Mouse (Mus musculus) CD4-positive, CD25-positive, alpha-beta regulatory T cell, adult 4 months (primary cell): ENCODE data around the gene Gpalpp1. TPM values are rescaled to one million over a fixed set of nuclear protein-coding genes. Genes with fewer than 3 reads are reported as not detected.

Experiments used
- ATAC-seq: one replicate; pipeline ENCODE4 v1.8.0; 2017
- polyA plus RNA-seq, 2 experiments: library from polyadenylated mRNA; unstranded; fragments of 100-300 nt; shearing (Covaris generic); gene quantifications; one replicate each; pipeline ENCODE4 v1.2.1; 2017

Gene Gpalpp1
- polyA plus RNA-seq, 2 experiments from 2014 or later, result 10.7 to 13.2 TPM

DNA sequence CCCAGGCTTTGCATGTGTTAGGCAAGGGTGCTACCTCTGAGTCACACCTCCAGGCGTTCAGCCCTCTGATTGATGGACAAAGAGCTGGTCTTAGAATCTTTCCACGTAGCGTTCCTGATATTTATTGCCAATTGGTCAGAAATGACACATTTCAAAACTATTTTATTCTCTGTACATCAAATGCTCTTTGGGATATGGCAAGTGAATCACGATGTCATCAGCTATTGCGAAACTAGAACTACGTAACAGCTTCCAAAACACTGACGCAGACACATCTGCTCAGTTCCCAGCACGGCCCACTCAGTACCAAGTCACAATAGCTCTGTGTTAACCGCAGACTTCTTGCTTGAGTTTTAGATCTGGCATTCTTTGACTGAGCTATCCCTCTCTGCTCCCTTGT is 11.0 kb downstream of the Gpalpp1 start:
- no peak for ATAC-seq

GRCm38 (mm10) chr14:76097815-76098214 is 12.7 kb downstream of the Gpalpp1 start:
- ATAC-seq, result no peak

GRCm38 (mm10) chr14:76097244-76097643 is 13.3 kb downstream of the Gpalpp1 start:
- ATAC-seq, result no peak

DNA sequence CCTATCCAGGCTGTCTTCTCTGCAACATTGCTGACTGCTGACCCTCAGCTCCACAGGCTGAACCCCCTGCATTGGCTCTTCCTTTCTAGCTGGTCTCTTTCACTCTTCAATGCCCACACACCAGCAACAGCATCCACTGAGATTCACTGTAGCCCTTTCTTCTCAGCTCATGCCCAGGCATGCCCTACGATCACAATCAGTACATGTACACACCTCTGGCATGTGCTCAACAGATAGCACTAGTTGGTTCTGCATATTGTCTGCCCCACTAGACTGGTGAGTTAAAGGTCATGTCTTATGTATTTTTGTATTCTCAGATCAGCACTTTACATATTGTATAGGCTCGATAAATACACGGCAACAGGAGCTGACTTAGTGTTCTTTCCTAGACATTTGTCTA is 26.4 kb downstream of the Gpalpp1 start:
- no peak for ATAC-seq

DNA sequence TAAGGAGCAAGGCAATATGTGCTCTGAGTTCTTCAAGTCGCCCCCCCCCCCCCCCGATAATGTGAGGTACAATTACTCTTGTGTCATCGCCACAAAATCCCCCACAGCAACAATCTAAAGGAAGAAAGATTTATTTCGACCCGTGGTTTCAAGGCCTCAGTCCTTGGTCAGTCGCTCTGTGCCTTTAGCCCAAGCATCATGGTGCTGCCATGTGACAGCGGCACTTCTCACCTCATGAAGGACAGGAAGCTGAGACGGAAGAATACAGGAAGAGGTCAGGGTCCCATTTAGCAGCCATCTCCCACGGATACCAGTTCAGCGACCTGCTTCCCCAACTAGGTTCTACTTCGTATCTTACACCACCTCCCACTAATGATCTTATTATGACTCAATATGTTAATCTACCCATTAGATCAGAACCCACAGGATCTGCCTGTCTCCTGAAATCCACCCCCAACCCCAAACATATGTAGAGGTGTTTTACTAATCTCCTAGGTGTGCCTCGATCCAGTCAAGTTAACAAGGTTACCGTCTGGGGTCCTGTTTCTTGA is 28.4 kb downstream of the Gpalpp1 start:
- peak; percentile 66 for ATAC-seq

DNA sequence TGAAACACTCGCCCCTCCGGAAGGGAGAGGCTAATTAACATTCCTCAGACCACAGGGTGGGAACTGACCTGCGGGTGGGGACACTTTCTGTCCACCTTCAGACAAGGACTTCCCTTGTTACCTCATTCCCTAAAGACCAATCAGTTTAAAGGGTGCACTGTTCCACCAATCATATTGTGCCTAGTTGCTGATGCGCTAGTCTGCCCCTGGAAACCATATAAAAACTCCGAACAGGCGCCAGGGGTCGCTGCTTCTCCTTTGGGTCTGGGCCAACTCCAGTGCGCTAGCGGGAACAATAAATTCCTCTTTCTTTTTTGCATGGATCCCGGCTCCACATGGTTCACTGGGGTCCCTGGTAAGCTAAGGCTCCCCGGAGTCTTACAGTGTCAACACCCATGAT is 29.1 kb downstream of the Gpalpp1 start:
- ATAC-seq, result no peak

GRCm38 (mm10) chr14:76077088-76077491 is 33.5 kb downstream of the Gpalpp1 start:
- ATAC-seq, result no peak

DNA sequence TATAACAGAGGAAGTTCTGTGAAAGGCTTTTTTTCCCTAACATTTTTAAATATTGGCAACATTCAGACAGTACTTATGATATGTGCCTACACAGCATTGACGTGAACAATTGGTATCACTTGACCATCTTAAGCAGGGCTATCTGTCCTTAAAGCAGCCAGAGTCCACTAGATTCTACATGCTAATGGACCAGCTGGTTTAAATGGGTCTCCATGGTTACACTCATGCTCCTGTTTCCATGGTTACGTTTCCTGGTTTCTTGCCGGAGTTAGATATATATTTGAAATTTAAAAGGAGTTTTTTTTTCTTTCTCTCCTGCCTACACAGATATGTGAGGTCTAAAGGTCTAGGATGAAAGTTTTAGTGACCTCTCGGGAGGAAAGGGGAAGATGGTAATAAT is 34.0 kb downstream of the Gpalpp1 start:
- ATAC-seq, result no peak

DNA sequence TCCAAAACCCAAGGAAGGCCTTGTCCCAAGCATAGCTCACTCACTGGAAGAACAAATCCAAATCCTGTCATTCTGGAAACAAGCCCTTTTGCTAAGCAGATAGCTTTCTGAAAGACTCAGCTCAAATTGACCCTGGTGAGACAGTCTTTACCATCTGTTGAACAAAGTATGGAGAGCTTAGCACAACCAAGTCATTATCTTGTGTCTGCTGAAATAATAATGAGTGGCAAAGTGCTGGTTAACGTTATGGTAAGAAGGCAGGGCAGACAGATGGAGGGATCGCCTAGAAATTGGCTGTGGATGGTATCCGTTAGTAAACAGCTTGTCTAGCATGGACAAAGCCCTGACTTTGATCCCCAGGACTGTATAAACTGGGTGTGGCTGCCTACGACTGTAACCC is 34.8 kb downstream of the Gpalpp1 start:
- ATAC-seq, result no peak

DNA sequence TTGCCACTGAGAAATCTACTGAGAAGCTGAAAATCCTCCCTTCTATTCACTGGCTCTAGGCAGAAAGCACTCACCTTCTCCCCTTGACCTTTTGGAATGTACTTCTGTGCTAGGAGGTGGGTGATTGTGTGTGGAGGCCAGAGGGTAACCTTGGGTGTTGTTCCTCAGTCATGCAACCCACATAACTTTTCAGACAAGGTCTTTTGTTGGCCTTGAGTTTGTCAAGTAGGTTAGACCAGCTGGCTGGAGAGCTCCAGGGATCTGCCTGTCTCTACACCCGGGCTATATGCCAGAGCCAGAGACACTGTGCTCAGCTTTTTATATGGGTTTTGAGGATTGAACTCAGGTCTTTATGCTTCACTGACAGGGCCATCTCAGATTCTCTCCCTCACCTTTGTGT is 36.4 kb downstream of the Gpalpp1 start:
- no peak for ATAC-seq

- no peak for ATAC-seq
Measured at GRCm38 (mm10) chr14:76072626-76073025, 37.9 kb downstream of the Gpalpp1 start.

- no peak for ATAC-seq
Measured at GRCm38 (mm10) chr14:76069296-76069695, 41.3 kb downstream of the Gpalpp1 start.

- ATAC-seq, result no peak
Measured at GRCm38 (mm10) chr14:76068296-76068695, 42.3 kb downstream of the Gpalpp1 start.

GRCm38 (mm10) chr14:76067237-76067636 is 43.3 kb downstream of the Gpalpp1 start:
- no peak for ATAC-seq

- ATAC-seq, result no peak
Measured at GRCm38 (mm10) chr14:76059441-76059840, 51.1 kb downstream of the Gpalpp1 start.

- ATAC-seq, result no peak
Measured at GRCm38 (mm10) chr14:76053726-76054125, 56.8 kb downstream of the Gpalpp1 start.

- ATAC-seq, result no peak
Measured at GRCm38 (mm10) chr14:76051966-76052365, 58.6 kb downstream of the Gpalpp1 start.

DNA sequence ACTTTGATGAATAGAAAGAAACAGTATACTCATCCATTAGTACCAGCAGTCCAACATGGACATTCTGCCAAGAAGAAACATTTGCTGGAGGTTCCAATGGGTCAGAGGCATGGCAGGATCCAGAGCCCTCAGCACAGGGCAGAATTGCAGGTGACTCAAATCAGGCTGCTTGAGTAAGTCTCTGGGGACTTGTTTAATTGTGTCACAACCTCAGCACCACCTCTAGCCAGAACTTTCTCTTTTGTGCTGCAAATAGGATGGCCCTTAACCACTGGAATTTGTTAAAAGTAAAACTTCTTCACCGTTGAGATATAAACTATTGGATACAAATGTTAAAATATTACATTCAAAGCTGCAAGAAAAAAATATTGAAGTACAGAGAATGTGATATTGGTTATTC is 64.8 kb downstream of the Gpalpp1 start:
- ATAC-seq, result no peak

- no peak for ATAC-seq
Measured at GRCm38 (mm10) chr14:76044164-76044557, 66.4 kb downstream of the Gpalpp1 start.

DNA sequence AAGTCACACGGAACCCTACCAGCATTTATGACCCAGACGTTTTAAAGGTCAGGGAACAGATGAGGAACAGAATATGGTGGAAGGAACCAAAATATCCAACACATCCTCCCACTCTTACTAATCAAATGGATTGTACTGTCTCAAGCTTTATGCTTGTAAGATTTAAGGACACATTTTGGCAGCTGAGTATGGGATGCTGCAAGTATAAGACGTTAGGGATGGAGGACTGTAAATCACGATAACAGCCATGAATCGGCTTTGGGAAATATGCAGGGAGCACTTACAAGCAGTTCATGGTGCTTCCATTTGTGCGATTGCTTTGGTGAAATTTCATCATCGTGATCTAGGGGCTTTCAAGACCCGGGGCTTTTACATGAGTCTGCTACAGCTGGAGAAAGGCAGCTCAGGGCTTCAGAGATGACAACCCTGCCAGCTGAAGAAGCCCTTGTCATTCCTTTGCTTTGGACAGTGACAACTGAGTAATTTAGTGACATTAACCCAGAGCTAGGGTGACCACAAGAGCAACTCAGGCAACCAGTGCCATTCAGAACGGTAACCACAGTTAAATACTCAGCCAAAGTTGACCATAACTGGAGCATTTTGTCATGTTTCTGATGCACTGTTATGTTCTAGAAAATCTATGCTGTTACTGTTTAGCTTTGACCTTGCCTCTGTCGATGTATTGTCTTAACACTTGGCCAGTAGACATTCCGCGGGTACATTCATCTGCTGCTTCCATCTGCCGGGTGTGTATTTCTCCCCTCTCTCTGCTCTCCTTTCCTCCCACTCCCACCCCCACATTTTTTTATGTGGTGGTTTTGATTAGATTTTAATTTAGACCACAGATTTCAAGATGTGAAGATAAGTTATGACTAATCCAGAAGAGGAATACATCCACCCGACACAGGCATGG is 67.1 kb downstream of the Gpalpp1 start:
- no peak for ATAC-seq
